Mouse (Mus musculus) small intestine, adult 2 months (tissue): ENCODE measurements around the gene Ehd4.

ENCODE experiments used
- CTCF ChIP-seq: fragments of 200-500 bp; IDR thresholded peaks from 2 replicates; pipeline ENCODE4 v1.5.1; 2012; ENCODE audit warnings: low read depth, mild to moderate bottlenecking, control low read depth, inconsistent platforms, low read length, moderate library complexity, mixed read lengths; ENCODE audit not compliant: insufficient replicate concordance, insufficient read length; ENCODE audit errors: extremely low read depth
- POLR2A ChIP-seq: fragments of 200-500 bp; IDR thresholded peaks from 2 replicates; pipeline ENCODE4 v1.6.1; 2012; ENCODE audit warnings: low read depth, mild to moderate bottlenecking, control low read depth, inconsistent platforms, low read length, moderate library complexity

GRCm38 (mm10) chr2:120178936-120179335 lies 24.5 kb upstream of the Ehd4 start:
- TF ChIP-seq POLR2A (no peak), CTCF (no peak)
